Mouse (Mus musculus) heart, postnatal 36 days (tissue): ENCODE results near the gene Il34. TPM values are rescaled to one million over a fixed set of nuclear protein-coding genes. Genes with fewer than 3 reads are reported as not detected.

Source experiments
- DNase-seq, 2 experiments: peaks; one replicate each; pipeline ENCODE4 v3.0.0; 2021 to 2022
- intact Hi-C: fragments of 180-260 bp; cut with DNase I; formaldehyde crosslinking; loops from one replicate; pipeline ENCODE4 v1.15.1; 2025
- total RNA-seq, 2 experiments: library from RNA; stranded (reverse); gene quantifications; 2 replicates each; pipeline ENCODE4 v1.2.3; 2021

The Il34 gene
- 1 to 10 TPM; 4.3 to 6.9 TPM for total RNA-seq

GRCm38 (mm10) chr8:110805669-110806068, at the start of gene Il34:
Gene Il34, minus strand, starts transcription at chr8:110805924.
- intact Hi-C loops = no loop called here
- DNase-seq = no peak

GRCm38 (mm10) chr8:110851186-110851585, 45.5 kb upstream of the Il34 start:
- no peak for DNase-seq
- intact Hi-C loops = no loop called here

- no peak for DNase-seq
- intact Hi-C loops = loop anchor here (5.0 kb wide), 1 partner anchor 244 kb away; the partner anchor contains the start of genes Clec18a and Pdpr
These were observed 42.1 kb upstream of the Il34 start for GRCm38 (mm10) chr8:110847645-110848495.

- no peak for DNase-seq
- intact Hi-C loops = loop anchor here (5.0 kb wide), 1 partner anchor 245 kb away; the partner anchor contains the start of genes Clec18a and Pdpr
These were observed 41.4 kb upstream of the Il34 start for GRCm38 (mm10) chr8:110847171-110847549.

- DNase-seq = peak; percentile 84 to 90
- intact Hi-C loops = loop anchor here (5.0 kb wide), 1 partner anchor 246 kb away; the partner anchor contains the start of genes Clec18a and Pdpr
These were observed 40.9 kb upstream of the Il34 start, which contains the start of the genes Cog4 and Sf3b3 for GRCm38 (mm10) chr8:110846405-110847170. Gene Cog4, plus strand, starts transcription at chr8:110846600. Gene Sf3b3, minus strand, starts transcription at chr8:110846787.

- peak in 1 of 2 experiments; percentile 3 for DNase-seq
- intact Hi-C loops = loop anchor here (5.0 kb wide), 1 partner anchor 246 kb away; the partner anchor contains the start of genes Clec18a and Pdpr
These were observed 40.2 kb upstream of the Il34 start for GRCm38 (mm10) chr8:110845821-110846404.

GRCm38 (mm10) chr8:110844941-110845340, 39.2 kb upstream of the Il34 start:
- DNase-seq = no peak
- intact Hi-C loops = loop anchor here (5.0 kb wide), 1 partner anchor 247 kb away; the partner anchor contains the start of genes Clec18a and Pdpr

GRCm38 (mm10) chr8:110843207-110843606, 37.5 kb upstream of the Il34 start:
- intact Hi-C loops = loop anchor here (2.0 kb wide), 1 partner anchor 92 kb away; no protein-coding TSS in a partner anchor
- DNase-seq = no peak

- no peak for DNase-seq
- intact Hi-C loops = loop anchor here (2.0 kb wide), 1 partner anchor 91 kb away; no protein-coding TSS in a partner anchor
These were observed 36.4 kb upstream of the Il34 start for GRCm38 (mm10) chr8:110842012-110842574.

- intact Hi-C loops = loop anchor here (10.0 kb wide), 1 partner anchor 187 kb away; no protein-coding TSS in a partner anchor
- DNase-seq = no peak
These were observed 26.2 kb upstream of the Il34 start for GRCm38 (mm10) chr8:110831956-110832355.

- DNase-seq = no peak
These were observed 22.8 kb upstream of the Il34 start for GRCm38 (mm10) chr8:110828511-110828910.

GRCm38 (mm10) chr8:110824861-110825260, 19.1 kb upstream of the Il34 start:
- no peak for DNase-seq
- intact Hi-C loops = no loop called here

More at GRCm38 (mm10) chr8:110828511-110828910, 22.8 kb upstream of the Il34 start:
- intact Hi-C loops = no loop called here

GRCm38 (mm10) chr8:110821960-110822359, 16.2 kb upstream of the Il34 start:
- no peak for DNase-seq
- intact Hi-C loops = no loop called here

- no peak for DNase-seq
- intact Hi-C loops = no loop called here
These were observed 14.5 kb upstream of the Il34 start for GRCm38 (mm10) chr8:110820257-110820656.

- DNase-seq = no peak
- intact Hi-C loops = no loop called here
These were observed 12.9 kb upstream of the Il34 start for GRCm38 (mm10) chr8:110818593-110818992.

- no peak for DNase-seq
- intact Hi-C loops = no loop called here
These were observed 11.3 kb upstream of the Il34 start for GRCm38 (mm10) chr8:110816990-110817389.

GRCm38 (mm10) chr8:110815308-110815707, 9.6 kb upstream of the Il34 start:
- intact Hi-C loops = no loop called here
- no peak for DNase-seq

GRCm38 (mm10) chr8:110813081-110813812, 7.5 kb upstream of the Il34 start:
- intact Hi-C loops = no loop called here
- DNase-seq = no peak

GRCm38 (mm10) chr8:110812349-110813080, 6.8 kb upstream of the Il34 start:
- no peak for DNase-seq
- intact Hi-C loops = no loop called here
